14 mouse cellular contexts compared by ENCODE assay signal in the genomic region with DNA sequence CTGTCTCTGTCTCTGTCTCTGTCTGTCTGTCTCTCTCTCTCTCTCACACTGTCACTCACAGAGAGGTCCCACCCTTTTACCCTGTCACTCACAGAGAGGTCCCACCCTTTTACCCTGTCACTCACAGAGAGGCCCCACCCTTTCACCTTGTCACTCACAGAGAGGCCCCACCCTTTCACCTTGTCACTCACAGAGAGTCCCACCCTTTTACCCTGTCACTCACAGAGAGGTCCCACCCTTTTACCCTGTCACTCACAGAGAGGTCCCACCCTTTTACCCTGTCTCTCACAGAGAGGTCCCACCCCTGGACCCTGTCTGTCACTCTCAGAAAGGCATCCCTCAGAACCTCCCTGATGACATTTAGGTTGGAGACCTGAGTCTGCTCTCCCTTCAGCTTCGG. TPM values are rescaled to one million over a fixed set of nuclear protein-coding genes. Genes with fewer than 3 reads are reported as not detected.
A peak's percentile ranks its signal among the peaks of the same experiment; 100 is the strongest.
DNase-seq lines count a peak whose midpoint lies in the region; ATAC-seq lines count a peak whose summit lies in the region.
"Not testable (repeated sequence)": the region's sequence is repeated elsewhere in the genome, so short reads cannot be mapped to it uniquely, and the experiment has no call there.
"Had no signal": no experiment of that assay in that cellular context is flagged by ENCODE, and none has a peak within 500 bp of the region (broad histone marks: within the 10 kb centered on the region; RNA-seq: fewer than 3 reads in every experiment).

No protein-coding gene starts in this region.

- H3K9ac ChIP-seq in ES-E14 (ENCODE audit: insufficient read depth, low read depth, low read length, poor library complexity, severe bottlenecking); intestine, embryonic 16.5 days (ENCODE audit: low read depth, low read length); liver, embryonic 12.5 days: not testable (repeated sequence)

- in situ Hi-C loops in ES-E14 (cut with MboI; ENCODE audit: low sequenced_read_pairs in 2 of 2, unreplicated experiment in 2 of 2): not testable (repeated sequence)

- not testable (repeated sequence) for H3K9me3 ChIP-seq in ES-E14 (ENCODE audit: control insufficient read depth, insufficient read depth, low read depth, low read length); intestine, embryonic 16.5 days (ENCODE audit: control insufficient read depth, low read length); liver, embryonic 12.5 days (replicated peaks)

- H3K27ac ChIP-seq in ES-E14 (ENCODE audit: insufficient read depth, low read depth, low read length, poor library complexity, severe bottlenecking); liver, embryonic 12.5 days: not testable (repeated sequence)
- peak overlapping the region; percentile 74 for H3K27ac ChIP-seq in intestine, embryonic 16.5 days (ENCODE audit: low read length)

- DNase-seq in ES-E14 (ENCODE audit: low read depth, low spot score) (peak; percentile 47), ZHBTc4 (ENCODE audit: low read depth, low spot score) (peak; percentile 81)
- DNase-seq in thymus, postnatal 0 days (ENCODE audit: low spot score): peak; percentile 10

- not testable (repeated sequence) for H3K4me3 ChIP-seq in ES-E14 (ENCODE audit: insufficient read depth in 1 of 2, low read depth in 1 of 2, low read length in 2 of 2, poor library complexity in 1 of 2, severe bottlenecking in 1 of 2); liver, embryonic 12.5 days
- H3K4me3 ChIP-seq in intestine, embryonic 16.5 days (ENCODE audit: low read length): peak overlapping the region; percentile 4; the same call in 1 of the 2 replicates

- H3K4me2 ChIP-seq in intestine, embryonic 16.5 days (ENCODE audit: low read depth, low read length); liver, embryonic 12.5 days: not testable (repeated sequence)

- H3K27me3 ChIP-seq in intestine, embryonic 16.5 days (replicated peaks; ENCODE audit: control insufficient read depth, insufficient read depth, low read length); liver, embryonic 12.5 days (replicated peaks): not testable (repeated sequence)

- not testable (repeated sequence) for H3K36me3 ChIP-seq in ES-E14 (ENCODE audit: control insufficient read depth, insufficient read depth, low read length, poor library complexity, severe bottlenecking); intestine, embryonic 16.5 days (ENCODE audit: control insufficient read depth, insufficient read depth, low read length); liver, embryonic 12.5 days

- ATAC-seq in erythroblast, adult 5-6 weeks (replicated peaks; ENCODE audit: low FRiP score, poor library complexity, severe bottlenecking): 0 out of 2 replicates have a peak, but pooled peaks have one; percentile 32
- ATAC-seq in intestine, embryonic 16.5 days: peak; percentile 47
- peak; percentile 17; the same call in 1 of the 2 replicates for ATAC-seq in liver, embryonic 12.5 days
- peak; percentile 54 for ATAC-seq in megakaryocyte progenitor cell, adult 5-6 weeks (replicated peaks; ENCODE audit: poor library complexity)

- 76% methylated on average over 1 of the region's 1 CpGs for WGBS in intestine, embryonic 16.5 days
- 67% methylated on average over 1 of the region's 1 CpGs for WGBS in liver, embryonic 12.5 days (ENCODE audit: insufficient replicate concordance)

- H3K4me1 ChIP-seq in ES-E14 (ENCODE audit: control insufficient read depth in 2 of 2, insufficient read depth in 2 of 2, low read length in 2 of 2, poor library complexity in 1 of 2); intestine, embryonic 16.5 days (ENCODE audit: control insufficient read depth, insufficient read depth, low read length): not testable (repeated sequence)
- H3K4me1 ChIP-seq in liver, embryonic 12.5 days: peaks cover 36% of the 10 kb centered on the region

RNA-seq across cellular contexts. Expression of gene Got1, which starts 31.1 kb away (rescaled TPM):
- 77.3 and 81.8 TPM in 2 replicates for total RNA-seq in ES-E14 (2012; rRNA removed)
- 4.6 and 6.5 TPM in 2 replicates for total RNA-seq in erythroblast, adult 5-6 weeks (2015; ENCODE audit: low replicate concordance)
- 7.2 and 8.2 TPM in 2 replicates for total RNA-seq in erythroblast, adult 5-6 weeks (2017; ENCODE audit: low replicate concordance)
- 70.5 and 73.4 TPM in 2 replicates for polyA plus RNA-seq in intestine, embryonic 16.5 days (2015; fragmentation: Nextera tagmentation; extraction: Ambion mirVana)
- 24.0 and 27.6 TPM in 2 replicates for polyA plus RNA-seq in liver, embryonic 12.5 days (2016; fragmentation: Nextera tagmentation; extraction: Ambion mirVana)
- 21.0 and 21.3 TPM in 2 replicates for total RNA-seq in megakaryocyte progenitor cell, adult 5-6 weeks (2015)
- 17.9 and 19.8 TPM in 2 replicates for total RNA-seq in megakaryocyte progenitor cell, adult 5-6 weeks (2017)
- 62.8 and 63.2 TPM in 2 replicates for polyA plus RNA-seq in thymus, postnatal 0 days (2015; fragmentation: Nextera tagmentation; extraction: Ambion mirVana)

RNA-seq across cellular contexts. Expression of gene Cnnm1, which starts 53.1 kb away (rescaled TPM):
- 2.6 TPM in 2 replicates for total RNA-seq in ES-E14 (2012; rRNA removed)
- not detected in 2 replicates for total RNA-seq in erythroblast, adult 5-6 weeks (2015; ENCODE audit: low replicate concordance)
- not detected in 2 replicates for total RNA-seq in erythroblast, adult 5-6 weeks (2017; ENCODE audit: low replicate concordance)
- 1.3 and 1.4 TPM in 2 replicates for polyA plus RNA-seq in intestine, embryonic 16.5 days (2015; fragmentation: Nextera tagmentation; extraction: Ambion mirVana)
- polyA plus RNA-seq in liver, embryonic 12.5 days (2016; fragmentation: Nextera tagmentation; extraction: Ambion mirVana): 0.08 and 0.18 TPM in 2 replicates
- total RNA-seq in megakaryocyte progenitor cell, adult 5-6 weeks (2015): 0.02 and 0.12 TPM in 2 replicates
- total RNA-seq in megakaryocyte progenitor cell, adult 5-6 weeks (2017): 0.14 and 0.17 TPM in 2 replicates
- 0.44 and 0.78 TPM in 2 replicates for polyA plus RNA-seq in thymus, postnatal 0 days (2015; fragmentation: Nextera tagmentation; extraction: Ambion mirVana)
- total RNA-seq: CH12.LX; gastrocnemius, postnatal 36 days; granulocyte monocyte progenitor cell, adult 5-6 weeks had no signal
- polyA plus RNA-seq: activated CD4-positive, CD25-positive, alpha-beta regulatory T cell, adult 4 months; erythroblast, embryonic 14.5 days; inflammation-experienced regulatory T-cells, adult 6 months; Patski had no signal

Comparison
In these comparisons a context has a peak if more than half of its experiments do, and no peak if none do; other contexts are left out.
1. DNase-seq: peak in every context shown above with its lines; median percentile 81 in ZHBTc4; 47 in ES-E14; 10 in thymus, postnatal 0 days.